Mouse (Mus musculus): ENCODE measurements around the gene Olfr61.
"Not testable (repeated sequence)": the region's sequence is repeated elsewhere in the genome, so short reads cannot be mapped to it uniquely, and the experiment has no call there.

Gene Olfr61

GRCm38 (mm10) chr7:140628670-140629069 is at the start of gene Olfr61:
TSS of gene Olfr61 (plus strand) at chr7:140628970.
- DNase-seq (ENCODE audit: low spot score in 2 of 2), result not testable (repeated sequence)

DNA sequence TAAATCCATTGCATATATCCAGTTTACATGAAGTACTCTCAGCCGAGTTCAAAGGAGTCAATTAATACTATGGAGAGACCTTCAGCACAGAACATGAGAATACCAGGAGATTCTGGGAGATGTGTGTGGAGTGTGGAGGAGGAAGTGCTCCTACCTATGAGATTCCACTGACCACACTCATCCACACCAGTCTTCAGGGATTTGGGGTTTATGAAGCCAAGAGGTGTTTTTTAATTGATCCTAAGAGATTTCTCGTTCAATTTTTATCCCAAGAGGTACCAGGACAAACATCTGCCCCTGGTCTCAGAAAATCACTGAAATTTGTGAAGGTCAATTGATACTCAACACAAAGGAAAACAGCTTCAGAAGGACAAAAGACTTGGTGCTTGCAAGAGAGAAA is 27.8 kb upstream of the Olfr61 start, which contains the start of gene Olfr46:
Gene Olfr46, plus strand, starts transcription at position 301 of the 400 bp plus-strand sequence.
- not testable (repeated sequence) for DNase-seq (ENCODE audit: low spot score in 2 of 2)

DNA sequence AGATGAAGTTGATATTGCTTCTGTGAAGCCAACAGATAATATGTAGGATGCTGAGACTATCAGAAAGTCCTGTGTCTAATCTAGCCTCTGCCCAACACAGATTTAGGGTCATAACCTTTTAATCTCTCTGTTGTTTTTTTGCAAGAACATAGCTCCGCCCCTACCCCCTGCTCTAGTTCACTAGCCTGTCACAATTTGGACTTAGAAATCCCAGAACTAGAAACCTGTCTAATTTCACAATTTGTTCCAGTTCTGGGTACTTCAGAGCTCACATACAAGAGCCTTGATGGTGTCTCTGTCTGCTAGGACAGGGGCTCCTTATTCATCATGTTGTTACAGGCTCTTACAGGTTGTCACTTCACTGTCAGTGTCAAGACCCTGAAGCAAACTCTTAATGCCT is 1.8 kb downstream of the Olfr61 start:
- DNase-seq (ENCODE audit: low spot score in 2 of 2), result no peak

GRCm38 (mm10) chr7:140646152-140646551 is 17.4 kb downstream of the Olfr61 start, which contains the start of gene Olfr53:
TSS of gene Olfr53 (plus strand) at chr7:140646452.
- no peak for DNase-seq (ENCODE audit: low spot score in 2 of 2)

GRCm38 (mm10) chr7:140659630-140660029 is 30.9 kb downstream of the Olfr61 start, which contains the start of gene Olfr539:
TSS of gene Olfr539 (plus strand) at chr7:140659930.
- DNase-seq (ENCODE audit: low spot score in 2 of 2), result no peak

DNA sequence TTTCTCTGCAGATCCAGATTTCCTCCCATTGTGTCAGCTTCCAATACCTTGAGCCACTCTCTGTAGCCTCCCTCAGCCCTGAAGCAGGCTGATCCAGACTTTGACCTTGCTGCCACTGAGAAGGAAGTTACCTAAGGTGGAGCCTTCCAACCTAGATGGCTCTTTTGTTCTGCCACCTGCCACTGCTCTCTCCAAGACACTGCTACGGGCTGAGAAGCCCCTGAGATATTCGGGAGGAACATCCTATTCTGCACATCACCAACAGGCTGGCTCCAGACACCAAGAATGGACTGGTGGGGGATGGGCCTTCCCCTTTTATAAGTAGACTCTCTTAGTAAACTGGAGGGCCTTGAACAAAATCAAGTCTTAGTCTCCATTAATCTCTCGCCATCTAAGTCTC is 41.9 kb downstream of the Olfr61 start:
- not testable (repeated sequence) for DNase-seq (ENCODE audit: low spot score in 2 of 2)

GRCm38 (mm10) chr7:140675863-140676262 is 47.1 kb downstream of the Olfr61 start:
- DNase-seq (ENCODE audit: low spot score in 2 of 2), result no peak

GRCm38 (mm10) chr7:140679591-140679990 is 50.8 kb downstream of the Olfr61 start:
- DNase-seq (ENCODE audit: low spot score in 2 of 2), result not testable (repeated sequence)

- no peak for DNase-seq (ENCODE audit: low spot score in 2 of 2)
Measured at GRCm38 (mm10) chr7:140681651-140682050, 52.9 kb downstream of the Olfr61 start, which contains the start of gene Olfr45. TSS of gene Olfr45 (plus strand) at chr7:140681951.
